Mouse (Mus musculus) E14TG2a.4 (cell line): ENCODE results near the gene C1qtnf7.

Experiments used
- CTCF ChIP-seq: conservative IDR thresholded peaks from 2 replicates; pipeline ENCODE4 v1.5.1; 2014; ENCODE audit warnings: low read length
- NANOG ChIP-seq: IDR thresholded peaks from 2 replicates; pipeline ENCODE4 v1.6.1; 2014; ENCODE audit warnings: borderline replicate concordance, low read length, mixed read lengths
- POU5F1 ChIP-seq: IDR thresholded peaks from 2 replicates; pipeline ENCODE4 v1.6.1; 2014; ENCODE audit warnings: low read length, borderline replicate concordance

DNA sequence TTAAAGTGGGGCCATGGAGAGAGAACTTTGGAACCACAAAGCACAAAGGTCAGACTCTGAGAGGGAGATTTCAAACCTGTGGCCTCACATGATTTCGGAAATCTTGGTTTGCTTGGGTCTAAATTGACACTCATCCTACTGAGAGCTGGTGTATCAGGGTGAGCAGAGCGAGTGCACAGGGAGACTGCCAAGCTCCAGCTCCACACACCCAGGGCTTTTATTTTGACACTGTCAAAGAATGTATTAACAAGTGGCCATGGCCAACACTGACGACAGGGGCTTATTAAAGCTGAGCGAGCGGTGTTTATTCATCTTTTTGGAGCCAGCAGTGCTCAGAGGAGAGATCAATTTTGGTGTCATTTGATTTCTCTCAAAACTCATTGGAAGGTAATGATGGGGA, 149.8 kb downstream of the C1qtnf7 start:
- TF ChIP-seq CTCF = no peak
- TF ChIP-seq NANOG = no peak
- no peak for TF ChIP-seq POU5F1
